Mouse (Mus musculus) neural tube, embryonic 14.5 days (tissue): ENCODE data around the gene Colq. TPM values are rescaled to one million over a fixed set of nuclear protein-coding genes. Genes with fewer than 3 reads are reported as not detected.

Experiments used
- ATAC-seq: fragments of 200-750 bp; cut with Nextera tagmentation; 2 replicates; pipeline ENCODE4 v1.8.0; 2017; ENCODE audit warnings: low read depth, mild to moderate bottlenecking, moderate TSS enrichment, moderate library complexity
- H3K27ac ChIP-seq: fragments of 300-500 bp; sonication (generic); 2 replicates; pipeline ENCODE4 v1.5.1; 2014; ENCODE audit warnings: low read depth, mild to moderate bottlenecking, control low read depth, low read length, moderate library complexity, mixed read lengths
- H3K27me3 ChIP-seq: fragments of 300-500 bp; sonication (generic); 2 replicates; pipeline ENCODE4 v1.6.1; 2014; ENCODE audit warnings: low read length; ENCODE audit not compliant: control insufficient read depth, insufficient read depth
- H3K36me3 ChIP-seq: fragments of 300-500 bp; sonication (generic); 2 replicates; pipeline ENCODE4 v1.6.1; 2014; ENCODE audit warnings: low read length, mixed read lengths; ENCODE audit not compliant: control insufficient read depth, insufficient read depth
- H3K4me1 ChIP-seq: fragments of 300-500 bp; sonication (generic); 2 replicates; pipeline ENCODE4 v1.6.1; 2014; ENCODE audit warnings: low read length; ENCODE audit not compliant: control insufficient read depth, insufficient read depth
- H3K4me2 ChIP-seq: fragments of 300-500 bp; sonication (generic); 2 replicates; pipeline ENCODE4 v1.6.1; 2014; ENCODE audit warnings: mild to moderate bottlenecking, low read depth, low read length, control low read depth
- H3K4me3 ChIP-seq: fragments of 300-500 bp; sonication (generic); 2 replicates; pipeline ENCODE4 v1.5.1; 2014; ENCODE audit warnings: low read depth, low read length, control low read depth, mixed read lengths
- H3K9ac ChIP-seq: fragments of 300-500 bp; sonication (generic); replicated peaks from 2 replicates; pipeline ENCODE4 v1.6.1; 2014; ENCODE audit warnings: low read depth, mild to moderate bottlenecking, control low read depth, low read length, mixed read lengths
- H3K9me3 ChIP-seq: fragments of 300-500 bp; sonication (generic); 2 replicates; pipeline ENCODE4 v1.6.1; 2016; ENCODE audit warnings: low read length; ENCODE audit not compliant: control insufficient read depth
- WGBS: fragments of 180-500 bp; shearing (Covaris S2); extraction: QIAGEN DNeasy Blood & Tissue Kit; methylation state at CpG from one replicate; pipeline ENCODE4 v1.1.7; 2014; 5-methylcytosine and 5-hydroxymethylcytosine counted together
- polyA plus RNA-seq: library from polyadenylated mRNA; unstranded; fragments of >200 nt; fragmentation: Nextera tagmentation; extraction: Ambion mirVana; gene quantifications from 2 replicates; pipeline ENCODE4 v1.2.1, GENCODE M21; 2014

Colq gene
- polyA plus RNA-seq, 1 experiment from 2014 or later = 0.23 TPM

GRCm38 (mm10) chr14:31515895-31516294 is 75.2 kb downstream of the Colq start:
- no peaks in the 10 kb centered on the region for H3K27me3 ChIP-seq
- H3K4me1 ChIP-seq = no peaks in the 10 kb centered on the region
- H3K9me3 ChIP-seq = no peaks in the 10 kb centered on the region
- H3K9ac ChIP-seq = no peak overlapping the region
- no peaks in the 10 kb centered on the region for H3K36me3 ChIP-seq
- no peak for ATAC-seq
- H3K27ac ChIP-seq = no peak overlapping the region
- WGBS = 92% methylated on average over 2 of the region's 2 CpGs
- H3K4me3 ChIP-seq = no peak overlapping the region
- H3K4me2 ChIP-seq = no peak overlapping the region

DNA sequence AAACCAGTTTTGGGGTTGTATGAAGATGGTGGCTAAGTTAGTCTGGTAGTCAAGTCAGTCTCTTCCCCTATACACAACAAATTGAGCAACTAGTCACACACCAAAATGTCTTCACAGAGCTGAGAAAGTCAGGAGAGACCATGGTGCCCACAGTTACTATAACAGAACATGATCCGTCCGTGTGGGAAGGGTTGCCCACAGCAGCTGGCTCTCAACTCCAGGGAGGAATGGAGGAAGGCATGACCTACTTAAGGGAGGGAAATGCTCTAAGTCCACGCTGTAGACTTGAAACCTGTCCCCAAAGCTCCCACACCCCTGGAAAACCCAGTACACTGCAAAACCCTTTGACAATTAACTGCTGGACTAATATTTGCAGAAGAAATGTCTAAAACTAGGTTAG is 80.8 kb downstream of the Colq start:
- H3K9me3 ChIP-seq = no peaks in the 10 kb centered on the region
- no peak overlapping the region for H3K4me3 ChIP-seq
- peaks cover 28% of the 10 kb centered on the region for H3K36me3 ChIP-seq
- no peak overlapping the region for H3K27ac ChIP-seq
- no peaks in the 10 kb centered on the region for H3K27me3 ChIP-seq
- no peaks in the 10 kb centered on the region for H3K4me1 ChIP-seq
- no peak overlapping the region for H3K9ac ChIP-seq
- no peak for ATAC-seq
- whole genome bisulfite sequencing = 92% methylated on average over 3 of the region's 3 CpGs
- no peak overlapping the region for H3K4me2 ChIP-seq

GRCm38 (mm10) chr14:31509911-31510310 is 81.2 kb downstream of the Colq start:
- Histone ChIP-seq H3K4me3 (no peak overlapping the region), H3K9me3 (no peaks in the 10 kb centered on the region), H3K4me2 (no peak overlapping the region), H3K4me1 (no peaks in the 10 kb centered on the region), H3K9ac (no peak overlapping the region), H3K36me3 (peaks cover 32% of the 10 kb centered on the region), H3K27ac (no peak overlapping the region), H3K27me3 (no peaks in the 10 kb centered on the region)
- WGBS = 96% methylated on average over 2 of the region's 2 CpGs
- ATAC-seq = no peak

DNA sequence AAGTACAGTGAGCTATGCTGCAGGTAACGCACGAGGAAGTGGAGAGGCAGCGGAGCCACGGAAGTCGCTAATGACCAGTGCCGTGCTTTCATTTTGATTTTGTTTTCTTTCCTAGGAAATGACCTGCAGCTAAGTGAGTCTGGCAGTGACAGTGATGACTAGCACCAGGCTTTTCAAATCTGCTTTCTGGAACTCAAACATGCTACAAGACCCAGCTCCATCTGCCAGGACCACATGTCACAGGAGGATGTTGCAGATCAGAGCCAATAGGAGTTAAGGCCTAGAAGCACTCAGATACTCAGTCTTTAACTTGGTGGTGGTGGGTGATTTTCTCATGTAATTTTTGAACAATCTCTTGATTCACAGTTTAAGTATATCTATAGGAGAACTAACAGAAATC is 84.7 kb downstream of the Colq start:
- WGBS = 94% methylated on average over 6 of the region's 6 CpGs
- H3K36me3 ChIP-seq = peaks cover 58% of the 10 kb centered on the region

DNA sequence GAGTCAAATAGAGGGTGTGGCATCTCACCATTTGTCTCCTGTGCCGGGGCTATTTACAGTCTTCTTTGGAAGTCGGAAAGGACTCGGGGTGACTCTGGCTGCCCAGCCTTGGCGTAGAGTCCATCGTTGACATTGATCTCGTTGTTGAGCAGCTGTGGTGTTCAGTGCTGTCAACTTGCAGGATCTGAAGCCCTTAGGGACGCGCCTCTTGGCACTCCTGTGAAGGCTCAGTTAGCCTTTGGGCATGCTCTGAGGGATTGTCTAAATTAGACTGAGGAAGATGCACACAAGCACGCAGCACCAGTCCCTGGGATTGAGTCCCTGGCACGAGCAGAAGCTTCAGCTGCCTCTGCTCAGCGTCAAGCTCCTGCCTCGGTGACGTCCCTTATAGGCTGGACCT is 87.7 kb downstream of the Colq start:
- H3K9me3 ChIP-seq = no peaks in the 10 kb centered on the region
- H3K4me2 ChIP-seq = no peak overlapping the region
- WGBS = 95% methylated on average over 13 of the region's 13 CpGs
- no peaks in the 10 kb centered on the region for H3K27me3 ChIP-seq
- H3K27ac ChIP-seq = no peak overlapping the region
- no peak overlapping the region for H3K9ac ChIP-seq
- no peak for ATAC-seq
- no peaks in the 10 kb centered on the region for H3K4me1 ChIP-seq
- peaks cover 75% of the 10 kb centered on the region for H3K36me3 ChIP-seq
- H3K4me3 ChIP-seq = no peak overlapping the region

More for the DNA sequence above, 84.7 kb downstream of the Colq start:
- Histone ChIP-seq H3K4me1 (no peaks in the 10 kb centered on the region), H3K27me3 (no peaks in the 10 kb centered on the region), H3K9me3 (no peaks in the 10 kb centered on the region), H3K9ac (no peak overlapping the region), H3K4me3 (no peak overlapping the region), H3K4me2 (no peak overlapping the region), H3K27ac (no peak overlapping the region)
- no peak for ATAC-seq

- Histone ChIP-seq H3K9ac (no peak overlapping the region), H3K4me3 (no peak overlapping the region), H3K27me3 (no peaks in the 10 kb centered on the region), H3K9me3 (no peaks in the 10 kb centered on the region), H3K4me2 (no peak overlapping the region), H3K4me1 (peaks cover 17% of the 10 kb centered on the region; the same call in 1 of the 2 replicates), H3K27ac (no peak overlapping the region), H3K36me3 (peaks cover 44% of the 10 kb centered on the region)
- no peak for ATAC-seq
- 96% methylated on average over 1 of the region's 1 CpGs for WGBS
Measured at GRCm38 (mm10) chr14:31499526-31499925, 91.6 kb downstream of the Colq start.

- H3K4me1 ChIP-seq = peaks cover 32% of the 10 kb centered on the region
- no peak for ATAC-seq
- H3K4me3 ChIP-seq = peak overlapping the region; percentile 69; the same call in 1 of the 2 replicates
- 47% methylated on average over 7 of the region's 7 CpGs for WGBS
- no peak overlapping the region for H3K27ac ChIP-seq
- peak overlapping the region; percentile 85 for H3K4me2 ChIP-seq
- peaks cover 20% of the 10 kb centered on the region for H3K36me3 ChIP-seq
- no peak overlapping the region; the same call in 1 of the 2 replicates for H3K9ac ChIP-seq
- H3K9me3 ChIP-seq = no peaks in the 10 kb centered on the region
- H3K27me3 ChIP-seq = no peaks in the 10 kb centered on the region
Measured at GRCm38 (mm10) chr14:31496241-31496646, 94.9 kb downstream of the Colq start.

DNA sequence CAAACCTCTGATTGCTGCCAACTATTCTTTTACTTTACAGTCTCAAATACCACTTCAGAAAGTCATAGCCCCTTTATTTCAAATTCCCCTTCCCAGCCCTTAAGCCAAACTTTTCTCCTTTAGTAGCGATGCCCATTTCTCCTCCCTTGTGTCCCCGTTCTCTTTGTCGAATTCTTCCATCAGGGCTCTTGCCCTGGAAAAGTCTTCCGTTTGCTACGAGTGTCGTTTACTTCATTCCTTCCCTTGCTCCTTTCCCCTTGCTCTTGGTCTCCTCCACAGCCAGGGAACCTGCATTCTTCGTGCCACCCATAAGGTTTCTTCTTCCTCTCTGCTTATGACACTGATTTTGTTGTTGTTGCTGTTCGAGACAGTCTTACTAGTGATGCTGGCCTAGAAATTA is 95.6 kb downstream of the Colq start:
- H3K27ac ChIP-seq = peak overlapping the region; percentile 78; the same call in 1 of the 2 replicates
- peak overlapping the region; percentile 69 for H3K4me3 ChIP-seq
- peaks cover 19% of the 10 kb centered on the region for H3K36me3 ChIP-seq
- no peaks in the 10 kb centered on the region for H3K27me3 ChIP-seq
- H3K4me1 ChIP-seq = peaks cover 32% of the 10 kb centered on the region
- H3K9ac ChIP-seq = peak overlapping the region; percentile 76
- 6% methylated on average over 8 of the region's 8 CpGs for WGBS
- H3K9me3 ChIP-seq = no peaks in the 10 kb centered on the region
- no peak for ATAC-seq
- H3K4me2 ChIP-seq = peak overlapping the region; percentile 85

DNA sequence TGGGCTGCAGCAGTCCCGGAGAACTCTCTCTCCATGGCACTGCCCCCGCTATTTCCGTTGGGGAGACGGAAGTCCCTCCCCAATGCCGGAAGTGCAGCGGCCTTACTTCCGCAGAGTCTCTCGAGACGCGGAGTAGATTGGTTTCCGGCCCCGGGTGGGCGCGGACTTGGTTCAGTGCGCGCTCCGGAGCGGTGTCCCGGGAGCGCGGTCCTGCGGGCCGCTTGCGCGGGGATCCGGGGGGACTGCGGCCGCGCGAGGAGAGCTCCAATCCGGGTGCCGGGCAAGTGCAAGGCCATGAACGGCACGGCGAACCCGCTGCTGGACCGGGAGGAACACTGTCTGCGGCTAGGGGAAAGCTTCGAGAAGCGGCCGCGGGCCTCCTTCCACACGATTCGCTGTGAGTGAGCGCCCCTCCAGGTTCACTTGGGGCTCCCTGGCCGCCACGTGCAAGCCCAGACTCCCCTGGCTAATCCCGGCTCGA is 96.1 kb downstream of the Colq start, which contains the start of gene Mettl6:
Gene Mettl6, minus strand, starts transcription at position 66 of the 481 bp plus-strand sequence.
- under 1% methylated on average over 49 of the region's 49 CpGs for WGBS
- Histone ChIP-seq H3K27me3 (no peaks in the 10 kb centered on the region), H3K9ac (peak within 1 kb of the TSS; percentile 76)

More for the DNA sequence above, 96.1 kb downstream of the Colq start, which contains the start of gene Mettl6:
- peaks cover 18% of the 10 kb centered on the region; the same call in 1 of the 2 replicates for H3K36me3 ChIP-seq
- peak within 1 kb of the TSS; percentile 69 for H3K4me3 ChIP-seq
- peaks cover 32% of the 10 kb centered on the region for H3K4me1 ChIP-seq
- peak within 1 kb of the TSS; percentile 78 for H3K27ac ChIP-seq
- peak; percentile 96 for ATAC-seq
- no peaks in the 10 kb centered on the region for H3K9me3 ChIP-seq
- H3K4me2 ChIP-seq = peak within 1 kb of the TSS; percentile 85
